Mouse (Mus musculus) lung, adult 2 months (tissue): ENCODE results near the gene Slc5a4a. TPM values are rescaled to one million over a fixed set of nuclear protein-coding genes. Genes with fewer than 3 reads are reported as not detected.

Source experiments
- DNase-seq: peaks from one replicate; pipeline ENCODE4 v3.0.0; 2022
- H3K4me1 ChIP-seq: fragments of 200-500 bp; 2 replicates; pipeline ENCODE4 v1.6.1; 2011; ENCODE audit warnings: low read length; ENCODE audit not compliant: control insufficient read depth, insufficient read depth
- H3K4me3 ChIP-seq: fragments of 200-500 bp; replicated peaks from 2 replicates; pipeline ENCODE3; 2011; ENCODE audit warnings: low read depth, mild to moderate bottlenecking, control low read depth, low read length; ENCODE audit errors: extremely low read depth
- CTCF ChIP-seq: fragments of 200-500 bp; IDR thresholded peaks from 2 replicates; pipeline ENCODE4 v1.5.1; 2011; ENCODE audit warnings: mild to moderate bottlenecking, low read length, control low read depth; ENCODE audit not compliant: insufficient read depth
- POLR2A ChIP-seq: fragments of 200-500 bp; IDR thresholded peaks from 2 replicates; pipeline ENCODE4 v1.6.1; 2011; ENCODE audit warnings: low read depth, mild to moderate bottlenecking, control low read depth, low read length, borderline replicate concordance; ENCODE audit errors: extremely low read depth
- WGBS: fragments of 180-500 bp; shearing (Covaris S2); methylation state at CpG from one replicate; pipeline ENCODE4 v1.1.7; 2018; 5-methylcytosine and 5-hydroxymethylcytosine counted together
- polyA plus RNA-seq: library from polyadenylated mRNA; depleted of rRNA; stranded (reverse); fragments of >200 nt; gene quantifications from 2 replicates; pipeline ENCODE4 v1.2.3, GENCODE M21; 2012; rRNA removed

Gene Slc5a4a
- polyA plus RNA-seq: not detected in 2 replicates

GRCm38 (mm10) chr10:76147278-76147677 lies at the start of gene Slc5a4a:
Gene Slc5a4a, plus strand, starts transcription at chr10:76147451.
- DNase-seq: no peak
- H3K4me1 ChIP-seq: no peaks in the 10 kb centered on the region
- H3K4me3 ChIP-seq: no peak within 1 kb of the TSS
- WGBS: 84% methylated on average over 5 of the region's 5 CpGs
- TF ChIP-seq CTCF (no peak), POLR2A (no peak)

- Histone ChIP-seq H3K4me1 (no peaks in the 10 kb centered on the region), H3K4me3 (no peak within 1 kb of the TSS)
- DNase-seq: no peak
- WGBS: 90% methylated on average over 4 of the region's 4 CpGs
- TF ChIP-seq CTCF (no peak), POLR2A (no peak)
These were observed 36.4 kb upstream of the Slc5a4a start, which contains the start of gene Slc5a4b for GRCm38 (mm10) chr10:76110861-76111260. Gene Slc5a4b, minus strand, starts transcription at chr10:76110961.

DNA sequence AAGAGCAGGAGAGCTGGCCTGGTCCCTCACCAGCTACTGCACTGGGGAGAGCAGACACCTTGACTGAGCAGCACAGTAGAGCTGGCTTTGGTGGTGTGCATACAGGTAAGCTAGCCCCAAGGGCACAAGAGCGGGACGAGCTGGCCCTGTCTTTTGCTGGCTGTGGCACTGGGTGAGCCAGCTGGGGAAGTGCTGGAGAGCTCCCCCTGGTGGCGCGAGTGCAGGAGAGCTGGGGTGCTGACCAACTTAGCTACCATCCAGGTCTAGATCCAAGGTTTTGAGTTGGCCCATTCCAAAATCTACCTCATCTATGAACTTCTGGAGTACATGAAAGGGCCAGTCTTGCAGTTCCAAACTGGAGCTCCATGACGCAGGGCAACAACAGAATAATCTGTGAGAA lies 29.3 kb upstream of the Slc5a4a start:
- DNase-seq: peak; percentile 67
- no peaks in the 10 kb centered on the region for H3K4me1 ChIP-seq
- TF ChIP-seq POLR2A: no peak
- peak; percentile 53 for TF ChIP-seq CTCF
- H3K4me3 ChIP-seq: no peak overlapping the region
- WGBS: 46% methylated on average over 5 of the region's 5 CpGs

DNA sequence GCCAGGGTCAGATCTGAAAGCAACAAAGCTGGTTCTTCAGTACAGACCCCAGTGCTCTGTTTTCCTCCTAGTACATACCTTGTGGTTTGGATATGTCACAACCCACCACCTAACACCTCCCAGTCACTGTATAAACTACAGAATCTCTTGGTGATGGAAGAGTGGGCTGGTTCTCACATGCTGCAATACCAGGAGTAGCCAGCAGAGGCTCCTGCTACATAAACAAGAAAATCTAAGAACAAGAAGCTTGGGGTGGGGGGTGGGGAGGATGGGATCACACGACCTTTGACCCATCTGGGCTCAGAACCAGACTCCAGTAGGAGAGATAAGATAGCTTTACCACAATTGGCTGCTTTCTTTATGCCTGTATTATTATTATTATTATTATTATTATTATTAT lies 28.5 kb upstream of the Slc5a4a start:
- WGBS: 13% methylated on average over 1 of the region's 1 CpGs
- no peak for TF ChIP-seq POLR2A
- no peak for TF ChIP-seq CTCF
- no peaks in the 10 kb centered on the region for H3K4me1 ChIP-seq
- no peak for DNase-seq
- H3K4me3 ChIP-seq: no peak overlapping the region

- 35% methylated on average over 4 of the region's 4 CpGs for WGBS
- no peak overlapping the region for H3K4me3 ChIP-seq
- H3K4me1 ChIP-seq: no peaks in the 10 kb centered on the region
- no peak for DNase-seq
- no peak for TF ChIP-seq POLR2A
- no peak for TF ChIP-seq CTCF
These were observed 27.0 kb upstream of the Slc5a4a start for GRCm38 (mm10) chr10:76120124-76120711.

DNA sequence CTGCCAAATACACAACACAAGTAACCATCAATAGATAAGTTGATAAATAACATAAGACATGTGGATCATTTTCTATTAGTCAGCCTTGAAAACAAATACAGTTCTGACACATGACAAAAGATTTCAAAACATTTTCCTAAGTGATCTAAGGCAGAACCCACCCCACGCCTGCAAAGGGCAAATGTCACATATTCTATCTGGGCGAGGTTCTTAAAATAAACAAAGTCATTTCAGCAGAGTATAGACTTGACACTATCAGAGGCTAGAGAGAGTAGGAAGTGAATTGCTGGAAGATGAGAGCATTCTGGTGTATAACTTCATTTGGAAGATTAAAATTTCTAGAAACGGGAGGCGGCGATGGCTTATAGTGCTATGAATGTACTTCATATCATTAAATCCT lies 25.8 kb upstream of the Slc5a4a start:
- H3K4me3 ChIP-seq: no peak overlapping the region
- no peaks in the 10 kb centered on the region for H3K4me1 ChIP-seq
- TF ChIP-seq CTCF: no peak
- no peak for TF ChIP-seq POLR2A
- no peak for DNase-seq
- 39% methylated on average over 5 of the region's 5 CpGs for WGBS

- H3K4me3 ChIP-seq: no peak overlapping the region
- TF ChIP-seq POLR2A (no peak), CTCF (no peak)
- WGBS: 57% methylated on average over 4 of the region's 4 CpGs
- no peak for DNase-seq
- no peaks in the 10 kb centered on the region for H3K4me1 ChIP-seq
These were observed 14.7 kb upstream of the Slc5a4a start for GRCm38 (mm10) chr10:76132506-76132905.

- no peak for TF ChIP-seq POLR2A
- no peak for TF ChIP-seq CTCF
- no peak overlapping the region for H3K4me3 ChIP-seq
- DNase-seq: no peak
- no peaks in the 10 kb centered on the region for H3K4me1 ChIP-seq
- 62% methylated on average over 2 of the region's 2 CpGs for WGBS
These were observed 10.9 kb upstream of the Slc5a4a start for GRCm38 (mm10) chr10:76136318-76136717.

DNA sequence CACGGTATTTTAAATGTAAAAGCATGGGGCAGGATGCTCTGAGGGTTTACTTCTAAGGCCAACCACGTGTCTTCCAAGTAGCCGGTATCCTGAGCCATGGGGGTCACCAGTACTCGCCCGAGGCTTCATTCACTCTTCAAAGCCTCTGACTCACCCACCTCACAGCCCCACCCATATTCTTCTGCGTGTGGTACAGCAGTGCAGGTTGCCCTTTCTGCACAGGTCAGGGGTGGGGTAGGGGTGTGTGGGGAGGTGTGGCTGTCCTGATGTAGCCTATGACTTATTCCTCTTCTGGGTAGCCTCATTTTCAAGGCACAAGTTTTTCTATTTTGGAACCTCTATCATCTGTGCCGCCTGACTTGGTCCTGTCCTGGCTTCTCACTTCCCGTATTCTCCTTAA lies 405 bp upstream of the Slc5a4a start:
- WGBS: 51% methylated on average over 8 of the region's 8 CpGs
- Histone ChIP-seq H3K4me1 (no peaks in the 10 kb centered on the region), H3K4me3 (no peak overlapping the region)
- no peak for DNase-seq
- TF ChIP-seq POLR2A (no peak), CTCF (no peak)

DNA sequence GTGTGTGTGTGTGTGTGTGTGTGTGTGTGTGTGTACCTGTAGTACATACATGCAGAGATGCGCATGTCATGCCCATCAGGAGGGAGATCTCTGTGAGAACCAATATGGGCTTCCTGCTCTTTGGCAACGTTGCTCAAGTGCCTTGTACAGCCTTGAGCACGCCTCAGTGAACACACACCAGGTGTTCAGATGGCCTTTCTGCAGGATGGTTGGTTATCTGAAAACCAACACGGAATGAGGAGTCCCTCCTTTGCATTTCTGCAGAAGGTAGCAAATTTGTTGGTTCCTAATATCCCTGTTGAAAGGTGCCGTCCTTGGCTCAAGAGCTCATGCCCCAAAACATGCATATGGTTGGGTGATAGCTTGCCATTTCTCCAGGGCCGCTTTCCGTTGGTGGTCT lies 8.7 kb downstream of the Slc5a4a start:
- no peaks in the 10 kb centered on the region for H3K4me1 ChIP-seq
- H3K4me3 ChIP-seq: no peak overlapping the region
- TF ChIP-seq CTCF (no peak), POLR2A (no peak)
- 82% methylated on average over 7 of the region's 7 CpGs for WGBS
- no peak for DNase-seq

GRCm38 (mm10) chr10:76157528-76157927 lies 10.3 kb downstream of the Slc5a4a start:
- TF ChIP-seq CTCF (no peak), POLR2A (no peak)
- 67% methylated on average over 5 of the region's 5 CpGs for WGBS
- no peaks in the 10 kb centered on the region for H3K4me1 ChIP-seq
- H3K4me3 ChIP-seq: no peak overlapping the region
- no peak for DNase-seq
